Mouse (Mus musculus): ENCODE measurements at regions not wholly inside any gene's neighbourhood (a gene's known extent, or its start where the extent isn't known, plus 50 kb on each side); places are given as distances from the start of the nearest gene placed in this dataset.
A peak's percentile ranks its signal among the peaks of the same experiment; 100 is the strongest.

- DNase-seq (ENCODE audit: low read depth, low spot score) = no peak
These were observed 746.4 kb upstream of the Cypt12 start for GRCm38 (mm10) chr3:17201773-17202172.

DNA sequence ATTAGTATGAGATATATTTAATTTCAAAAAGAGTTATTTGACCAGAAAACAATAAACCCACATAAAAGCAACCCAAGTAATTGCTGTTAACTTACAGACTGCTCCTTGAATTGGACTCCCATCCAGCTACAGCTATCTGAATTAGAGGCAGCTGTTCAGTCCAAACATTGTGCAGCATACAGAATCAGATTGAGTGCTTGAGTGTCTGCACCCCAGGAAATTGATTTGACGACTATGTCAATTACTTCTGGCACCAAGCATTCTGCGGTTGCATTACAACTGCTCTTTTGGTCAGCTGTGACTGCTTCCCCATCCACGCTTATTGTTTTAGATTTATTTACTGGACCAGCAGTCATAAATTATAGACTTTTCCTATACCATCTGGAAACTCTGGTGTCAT is 734.2 kb upstream of the Cypt12 start:
- DNase-seq (ENCODE audit: low read depth, low spot score) = no peak

- DNase-seq (ENCODE audit: low read depth, low spot score) = no peak
These were observed 731.4 kb upstream of the Cypt12 start for GRCm38 (mm10) chr3:17216825-17217224.

GRCm38 (mm10) chr3:17238407-17238806 is 709.8 kb upstream of the Cypt12 start:
- DNase-seq (ENCODE audit: low read depth, low spot score) = peak; percentile 83

DNA sequence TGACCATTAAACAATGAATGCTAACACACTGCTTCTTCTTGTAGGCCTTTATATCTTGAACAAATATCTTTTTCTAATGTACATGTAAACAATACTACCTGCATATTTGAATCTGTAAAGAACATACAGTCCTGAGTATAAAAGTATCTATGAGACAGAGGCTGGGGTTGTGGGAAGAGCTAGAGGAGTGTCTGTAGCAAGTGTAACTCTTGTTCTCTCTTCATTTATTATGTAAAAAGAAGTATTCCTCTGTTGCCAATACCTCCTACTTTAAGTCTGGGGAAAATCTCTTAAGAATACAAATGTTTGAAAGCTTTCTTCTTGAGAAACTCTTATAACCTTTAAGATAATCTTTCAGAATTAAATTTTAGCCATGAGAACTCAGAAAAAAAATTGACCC is 689.8 kb upstream of the Cypt12 start:
- no peak for DNase-seq (ENCODE audit: low read depth, low spot score)

GRCm38 (mm10) chr3:17259093-17259492 is 689.1 kb upstream of the Cypt12 start:
- no peak for DNase-seq (ENCODE audit: low read depth, low spot score)

GRCm38 (mm10) chr3:17281231-17281630 is 667.0 kb upstream of the Cypt12 start:
- DNase-seq (ENCODE audit: low read depth, low spot score) = no peak

DNA sequence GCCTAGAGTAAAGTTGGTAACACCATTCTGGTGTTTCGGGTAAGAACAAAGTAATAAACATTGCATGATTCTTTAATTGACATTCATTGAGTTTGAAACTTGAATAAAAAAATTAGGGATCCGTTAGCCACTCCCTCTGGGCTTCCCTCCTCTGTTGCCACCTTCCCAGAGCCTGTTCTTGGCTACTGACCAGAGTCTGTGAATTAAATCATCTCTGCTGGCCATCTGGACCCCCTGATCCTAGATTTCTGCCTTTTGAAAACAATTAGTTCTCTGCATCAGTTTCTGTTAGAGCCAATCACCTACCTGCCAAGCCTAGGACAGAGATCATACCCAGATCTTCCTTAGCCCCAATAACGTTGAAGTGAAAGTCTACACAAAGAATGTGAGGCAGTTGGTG is 665.3 kb upstream of the Cypt12 start:
- no peak for DNase-seq (ENCODE audit: low read depth, low spot score)

- DNase-seq (ENCODE audit: low read depth, low spot score) = no peak
These were observed 630.7 kb upstream of the Cypt12 start for GRCm38 (mm10) chr3:17317523-17317922.

- DNase-seq (ENCODE audit: low read depth, low spot score) = no peak
These were observed 629.8 kb upstream of the Cypt12 start for GRCm38 (mm10) chr3:17318450-17318849.

DNA sequence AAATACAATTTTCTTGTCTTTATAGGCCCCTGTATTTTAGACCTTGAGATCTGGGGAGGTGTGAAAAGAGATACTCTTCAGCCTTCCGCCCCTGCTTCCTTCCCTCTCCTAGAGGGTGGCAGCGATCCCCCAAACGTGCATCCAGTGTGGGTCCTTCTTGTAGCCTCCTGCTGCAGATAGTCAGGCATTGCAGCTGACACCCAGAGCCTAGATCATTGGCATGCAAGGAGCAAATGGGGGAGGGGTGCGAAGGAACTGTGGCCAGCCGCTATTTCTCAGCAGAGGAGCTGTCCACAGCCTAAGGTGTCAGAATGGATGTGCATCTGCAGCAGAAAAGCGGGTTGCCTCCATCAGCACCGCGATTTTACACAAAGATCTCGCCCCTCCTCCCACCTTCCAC is 629.0 kb upstream of the Cypt12 start:
- peak; percentile 85 for DNase-seq (ENCODE audit: low read depth, low spot score)

DNA sequence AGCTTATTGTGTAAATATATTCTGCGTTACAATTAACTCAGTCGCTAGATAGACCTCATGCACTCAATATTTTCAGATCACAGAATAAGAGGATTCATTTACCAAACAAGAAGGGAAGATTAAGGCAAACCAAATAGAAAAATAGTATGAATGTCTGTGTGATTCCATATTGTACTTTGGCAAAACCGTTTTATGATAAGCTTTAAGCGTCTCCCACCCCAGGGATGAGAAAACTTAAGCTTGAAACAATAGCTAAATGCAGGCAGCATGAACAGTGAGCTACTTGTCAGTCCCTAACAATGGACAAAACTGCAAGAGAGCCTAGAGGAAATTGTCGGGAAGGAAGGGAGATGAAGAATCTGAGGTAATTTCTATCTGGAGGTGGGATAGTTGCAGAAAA is 628.3 kb upstream of the Cypt12 start:
- no peak for DNase-seq (ENCODE audit: low read depth, low spot score)

DNA sequence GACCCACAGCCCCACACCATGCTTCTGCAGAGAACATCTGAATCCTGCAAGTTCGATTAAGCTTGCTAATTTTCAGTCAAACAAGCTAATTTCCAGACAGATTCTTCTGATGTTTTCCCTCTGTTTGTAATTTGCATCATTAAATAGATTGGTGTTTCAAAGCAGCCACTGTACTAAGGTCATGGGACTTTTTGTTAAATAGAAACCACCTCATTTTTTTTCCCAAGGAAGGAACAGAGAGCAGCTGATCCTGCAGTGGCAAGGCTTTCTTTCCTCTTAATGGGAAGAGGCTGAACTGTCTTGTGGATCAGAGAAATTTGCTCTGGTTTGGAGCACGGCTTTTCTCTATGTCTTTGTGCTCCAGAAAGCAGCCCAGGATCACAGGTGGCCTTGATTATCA is 625.9 kb upstream of the Cypt12 start:
- no peak for DNase-seq (ENCODE audit: low read depth, low spot score)

DNA sequence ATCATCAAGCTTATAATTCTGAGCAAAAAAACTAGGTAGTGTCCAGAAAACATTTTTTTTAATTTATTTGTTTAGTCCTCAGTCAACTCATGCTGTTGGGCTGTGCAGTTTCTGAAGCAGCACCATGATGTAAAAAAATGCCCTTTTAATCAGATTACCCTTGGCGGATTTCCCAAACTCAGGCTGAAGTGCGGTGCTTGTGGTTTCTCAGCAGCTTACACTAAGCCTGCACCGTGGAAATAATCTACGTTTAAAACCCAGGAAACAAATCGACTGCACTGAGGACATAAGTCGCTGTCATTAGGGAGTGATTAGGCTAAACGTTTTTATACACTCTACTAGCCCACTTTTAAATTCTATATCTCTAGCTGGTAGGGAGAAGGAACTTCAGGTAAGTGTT is 623.4 kb upstream of the Cypt12 start:
- no peak for DNase-seq (ENCODE audit: low read depth, low spot score)

DNA sequence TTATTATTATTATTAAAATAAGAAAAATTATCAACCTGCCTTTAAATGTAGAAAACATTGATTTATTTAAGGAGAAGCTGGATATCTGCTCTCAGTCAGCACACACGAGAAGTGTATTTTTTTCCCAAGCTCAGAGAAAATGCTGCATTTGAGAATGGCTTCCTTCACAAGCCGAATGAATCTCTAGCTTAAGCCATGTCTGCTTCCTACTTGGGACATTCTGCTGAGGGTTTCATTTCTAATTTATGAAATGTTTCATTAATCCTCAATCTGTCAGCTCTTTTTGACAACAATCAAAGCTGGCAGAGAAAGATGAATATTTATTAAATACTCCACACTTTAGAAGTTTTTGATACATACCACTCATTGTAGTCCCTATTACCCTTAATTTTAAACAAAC is 622.4 kb upstream of the Cypt12 start:
- DNase-seq (ENCODE audit: low read depth, low spot score) = no peak

- no peak for DNase-seq (ENCODE audit: low read depth, low spot score)
These were observed 621.9 kb upstream of the Cypt12 start for GRCm38 (mm10) chr3:17326292-17326691.

DNA sequence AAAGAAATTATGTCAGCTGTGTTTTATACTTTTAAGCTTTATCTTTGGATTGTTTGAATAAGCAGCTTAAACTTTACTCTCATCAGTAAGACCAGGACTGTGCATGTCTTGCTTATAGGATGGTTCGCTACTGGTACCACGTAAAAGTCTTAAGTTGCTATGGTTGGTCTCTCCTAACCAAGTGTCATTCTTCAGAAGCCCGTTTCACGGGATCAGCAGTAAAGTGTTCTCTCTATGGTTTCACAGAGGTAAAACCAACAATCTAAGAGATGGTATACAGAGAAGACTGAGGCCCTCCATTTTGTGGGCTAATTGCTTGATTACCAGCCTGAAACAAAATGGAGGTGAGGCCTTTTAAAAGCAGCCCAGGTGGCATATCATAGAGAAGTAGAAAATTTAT is 621.4 kb upstream of the Cypt12 start:
- DNase-seq (ENCODE audit: low read depth, low spot score) = no peak

- DNase-seq (ENCODE audit: low read depth, low spot score) = no peak
These were observed 620.5 kb upstream of the Cypt12 start for GRCm38 (mm10) chr3:17327706-17328105.

DNA sequence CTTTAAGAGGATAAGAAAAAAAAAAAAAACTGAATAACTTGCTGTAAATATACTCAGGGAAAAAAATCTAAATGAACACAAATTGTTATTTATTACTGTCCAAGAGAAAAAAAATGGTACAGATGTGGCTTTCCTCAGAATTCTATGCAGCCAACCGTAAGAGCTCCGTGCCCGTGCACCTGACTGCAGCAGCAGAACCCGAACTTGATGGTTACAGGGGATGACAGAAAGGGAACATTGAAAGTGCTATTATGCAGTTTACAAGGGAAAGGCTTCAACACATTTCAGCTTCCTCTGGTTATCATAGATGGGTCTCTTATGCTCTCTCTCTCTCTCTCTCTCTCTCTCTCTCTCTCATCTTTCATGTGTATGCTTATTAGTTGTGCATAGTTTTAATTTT is 618.8 kb upstream of the Cypt12 start:
- DNase-seq (ENCODE audit: low read depth, low spot score) = no peak

GRCm38 (mm10) chr3:17330429-17331373 is 617.5 kb upstream of the Cypt12 start:
- no peak for DNase-seq (ENCODE audit: low read depth, low spot score)

DNA sequence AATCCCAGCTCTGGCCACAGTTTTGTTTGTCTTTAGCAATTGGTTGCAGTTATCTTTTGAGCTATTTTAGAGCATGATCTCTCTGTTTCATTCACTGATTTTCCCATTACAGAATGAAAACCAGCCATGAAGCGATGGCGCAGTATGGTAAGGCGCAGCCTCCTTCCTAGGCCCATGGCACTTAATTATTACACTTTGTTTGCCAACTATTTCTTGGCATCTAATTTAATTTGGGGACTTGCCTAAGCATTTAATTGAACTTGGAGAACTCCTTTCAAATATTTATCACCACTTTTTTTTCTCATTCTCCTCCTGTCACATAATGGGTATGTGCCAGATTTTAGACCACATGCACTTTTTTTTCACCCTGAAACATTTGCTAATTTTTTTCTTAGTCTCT is 588.0 kb upstream of the Cypt12 start:
- no peak for DNase-seq (ENCODE audit: low read depth, low spot score)
